Mouse (Mus musculus) MEL (cell line): ENCODE results near the gene Btbd11. TPM values are rescaled to one million over a fixed set of nuclear protein-coding genes. Genes with fewer than 3 reads are reported as not detected.

Experiments
- DNase-seq: peaks from one replicate; pipeline ENCODE4 v3.0.0; 2011; ENCODE audit warnings: low read depth, low spot score
- H3K27ac ChIP-seq: 2 replicates; pipeline ENCODE4 v1.5.1; 2012; ENCODE audit warnings: low read depth, mild to moderate bottlenecking, control low read depth, low read length, moderate library complexity; ENCODE audit not compliant: control insufficient read depth
- H3K27me3 ChIP-seq, 2 experiments: fragments of 150-350 bp in 1 of 2; sonication (generic) in 1 of 2; 2 replicates each; pipeline ENCODE4 v1.6.1; 2012; ENCODE audit warnings: low read length in 2 of 2, mild to moderate bottlenecking in 2 of 2, improper control_type of control experiment in 1 of 2, moderate library complexity in 1 of 2; ENCODE audit not compliant: insufficient read depth in 2 of 2, control insufficient read depth in 1 of 2
- H3K36me3 ChIP-seq, 2 experiments: 2 replicates each; pipeline ENCODE4 v1.6.1; 2012 to 2014; ENCODE audit warnings: low read length in 2 of 2, improper control_type of control experiment in 1 of 2, inconsistent platforms in 1 of 2, mild to moderate bottlenecking in 1 of 2; ENCODE audit not compliant: insufficient read depth in 2 of 2, control insufficient read depth in 1 of 2
- H3K4me1 ChIP-seq, 2 experiments: fragments of 150-350 bp in 1 of 2; sonication (generic) in 1 of 2; 2 replicates each; pipeline ENCODE4 v1.6.1; 2012; ENCODE audit warnings: low read length in 2 of 2, improper control_type of control experiment in 1 of 2, mild to moderate bottlenecking in 1 of 2; ENCODE audit not compliant: insufficient read depth in 2 of 2, control insufficient read depth in 1 of 2
- H3K4me3 ChIP-seq, 2 experiments: fragments of 150-350 bp in 1 of 2; sonication (generic) in 1 of 2; 2 replicates each; pipeline ENCODE4 v1.5.1; 2012; ENCODE audit warnings: low read depth in 2 of 2, low read length in 2 of 2, mild to moderate bottlenecking in 2 of 2, moderate library complexity in 2 of 2, control low read depth in 1 of 2, improper control_type of control experiment in 1 of 2; ENCODE audit not compliant: control insufficient read depth in 1 of 2, insufficient read depth in 1 of 2
- H3K79me2 ChIP-seq: 2 replicates; pipeline ENCODE4 v1.6.1; 2012; ENCODE audit warnings: mild to moderate bottlenecking, low read length, moderate library complexity; ENCODE audit not compliant: control insufficient read depth, poor library complexity, insufficient read depth
- H3K9ac ChIP-seq: 2 replicates; pipeline ENCODE4 v1.6.1; 2012; ENCODE audit warnings: low read depth, mild to moderate bottlenecking, control low read depth, low read length, moderate library complexity; ENCODE audit not compliant: control insufficient read depth, poor library complexity, severe bottlenecking
- H3K9me3 ChIP-seq: fragments of 150-350 bp; sonication (generic); replicated peaks from 2 replicates; pipeline ENCODE4 v1.6.1; 2012; ENCODE audit warnings: mild to moderate bottlenecking, low read length, improper control_type of control experiment, moderate library complexity; ENCODE audit not compliant: insufficient read depth
- BHLHE40 ChIP-seq: IDR thresholded peaks from 2 replicates; pipeline ENCODE4 v1.6.1; 2012; ENCODE audit warnings: low read depth, mild to moderate bottlenecking, inconsistent platforms, low read length, improper control_type of control experiment, borderline replicate concordance
- CTCF ChIP-seq, 3 experiments: IDR thresholded peaks in 2 of 3; conservative IDR thresholded peaks in 1 of 3; 2 replicates each; pipeline ENCODE4 v1.5.1; 2011 to 2012; ENCODE audit warnings: low read length in 3 of 3, low read depth in 2 of 3, mild to moderate bottlenecking in 2 of 3, improper control_type of control experiment in 1 of 3, inconsistent platforms in 1 of 3, mixed read lengths in 1 of 3, moderate library complexity in 1 of 3; ENCODE audit not compliant: control insufficient read depth in 1 of 3, insufficient read depth in 1 of 3, poor library complexity in 1 of 3, severe bottlenecking in 1 of 3
- E2F4 ChIP-seq: IDR thresholded peaks from 2 replicates; pipeline ENCODE4 v1.6.1; 2011; ENCODE audit warnings: low read depth, low read length, improper control_type of control experiment, borderline replicate concordance
- ELF1 ChIP-seq: IDR thresholded peaks from 2 replicates; pipeline ENCODE4 v1.6.1; 2014; ENCODE audit warnings: low read depth, mild to moderate bottlenecking, inconsistent platforms, low read length, improper control_type of control experiment, moderate library complexity
- EP300 ChIP-seq, 2 experiments: IDR thresholded peaks; 2 replicates each; pipeline ENCODE4 v1.6.1; 2011; ENCODE audit warnings: improper control_type of control experiment in 2 of 2, low read length in 2 of 2, low read depth in 1 of 2, mild to moderate bottlenecking in 1 of 2
- ETS1 ChIP-seq: IDR thresholded peaks from 2 replicates; pipeline ENCODE4 v1.6.1; 2012; ENCODE audit warnings: low read depth, mild to moderate bottlenecking, inconsistent platforms, low read length, improper control_type of control experiment, moderate library complexity
- GABPA ChIP-seq: IDR thresholded peaks from 2 replicates; pipeline ENCODE4 v1.6.1; 2012; ENCODE audit warnings: low read depth, mild to moderate bottlenecking, inconsistent platforms, low read length, improper control_type of control experiment, moderate library complexity
- GATA1 ChIP-seq: IDR thresholded peaks from 2 replicates; pipeline ENCODE4 v1.6.1; 2011; ENCODE audit warnings: low read depth, low read length, improper control_type of control experiment
- JUND ChIP-seq: IDR thresholded peaks from 2 replicates; pipeline ENCODE4 v1.6.1; 2011; ENCODE audit warnings: low read depth, mild to moderate bottlenecking, improper control_type of control experiment, low read length
- MAFK ChIP-seq: IDR thresholded peaks from 2 replicates; pipeline ENCODE4 v1.6.1; 2011; ENCODE audit warnings: low read depth, mild to moderate bottlenecking, low read length, improper control_type of control experiment, borderline replicate concordance
- MAX ChIP-seq: IDR thresholded peaks from 2 replicates; pipeline ENCODE4 v1.6.1; 2011; ENCODE audit warnings: low read length, improper control_type of control experiment
- MYC ChIP-seq: IDR thresholded peaks from 2 replicates; pipeline ENCODE4 v1.6.1; 2011; ENCODE audit warnings: low read depth, mild to moderate bottlenecking, low read length, improper control_type of control experiment, moderate library complexity
- NRF1 ChIP-seq: IDR thresholded peaks from 2 replicates; pipeline ENCODE4 v1.6.1; 2014; ENCODE audit warnings: low read depth, mild to moderate bottlenecking, inconsistent platforms, low read length, improper control_type of control experiment, moderate library complexity; ENCODE audit not compliant: poor library complexity, insufficient read depth, severe bottlenecking
- POLR2AphosphoS5 ChIP-seq: IDR thresholded peaks from 2 replicates; pipeline ENCODE4 v1.6.1; 2012; ENCODE audit warnings: low read depth, borderline replicate concordance, mild to moderate bottlenecking, inconsistent platforms, low read length, moderate library complexity, mixed read lengths
- RAD21 ChIP-seq: IDR thresholded peaks from 2 replicates; pipeline ENCODE4 v1.6.1; 2011; ENCODE audit warnings: mild to moderate bottlenecking, low read depth, low read length, improper control_type of control experiment
- RCOR1 ChIP-seq: IDR thresholded peaks from 2 replicates; pipeline ENCODE4 v1.6.1; 2012; ENCODE audit warnings: low read depth, mild to moderate bottlenecking, inconsistent platforms, low read length, improper control_type of control experiment
- SMC3 ChIP-seq: IDR thresholded peaks from 2 replicates; pipeline ENCODE4 v1.6.1; 2011; ENCODE audit warnings: low read depth, low read length, improper control_type of control experiment
- TBP ChIP-seq: IDR thresholded peaks from 2 replicates; pipeline ENCODE4 v1.8.0; 2011; ENCODE audit warnings: low read depth, low read length, improper control_type of control experiment
- TCF12 ChIP-seq: IDR thresholded peaks from 2 replicates; pipeline ENCODE4 v1.6.1; 2014; ENCODE audit warnings: low read depth, mild to moderate bottlenecking, inconsistent platforms, low read length, improper control_type of control experiment, moderate library complexity
- UBTF ChIP-seq: IDR thresholded peaks from 2 replicates; pipeline ENCODE4 v1.6.1; 2012; ENCODE audit warnings: low read depth, mild to moderate bottlenecking, inconsistent platforms, low read length, improper control_type of control experiment, moderate library complexity, borderline replicate concordance; ENCODE audit not compliant: insufficient read depth
- USF2 ChIP-seq, 2 experiments: IDR thresholded peaks; 2 replicates each; pipeline ENCODE4 v1.6.1; 2011 to 2012; ENCODE audit warnings: improper control_type of control experiment in 2 of 2, low read length in 2 of 2, borderline replicate concordance in 1 of 2, inconsistent platforms in 1 of 2, low read depth in 1 of 2, mild to moderate bottlenecking in 1 of 2; ENCODE audit not compliant: insufficient read depth in 1 of 2
- ZC3H11A ChIP-seq: IDR thresholded peaks from 2 replicates; pipeline ENCODE4 v1.6.1; 2012; ENCODE audit warnings: low read depth, mild to moderate bottlenecking, inconsistent platforms, low read length, improper control_type of control experiment
- polyA plus RNA-seq, 2 experiments: library from polyadenylated mRNA; stranded (reverse) in 1 of 2; unstranded in 1 of 2; fragments of >175 nt in 1 of 2; fragments of >200 nt in 1 of 2; gene quantifications; 2 replicates each; pipeline versions ENCODE4 v1.2.1 to v1.2.4; 2012; ENCODE audit warnings: low replicate concordance in 2 of 2, low read depth in 1 of 2; ENCODE audit not compliant: insufficient read length in 2 of 2, insufficient read depth in 1 of 2, missing spikeins in 1 of 2
- total RNA-seq: library from RNA; depleted of rRNA; stranded (reverse); fragments of 300-350 nt; gene quantifications from 2 replicates; pipeline ENCODE4 v1.2.3, GENCODE M21; 2012

The Btbd11 gene
- total and polyA plus RNA-seq, 3 experiments = not detected

DNA sequence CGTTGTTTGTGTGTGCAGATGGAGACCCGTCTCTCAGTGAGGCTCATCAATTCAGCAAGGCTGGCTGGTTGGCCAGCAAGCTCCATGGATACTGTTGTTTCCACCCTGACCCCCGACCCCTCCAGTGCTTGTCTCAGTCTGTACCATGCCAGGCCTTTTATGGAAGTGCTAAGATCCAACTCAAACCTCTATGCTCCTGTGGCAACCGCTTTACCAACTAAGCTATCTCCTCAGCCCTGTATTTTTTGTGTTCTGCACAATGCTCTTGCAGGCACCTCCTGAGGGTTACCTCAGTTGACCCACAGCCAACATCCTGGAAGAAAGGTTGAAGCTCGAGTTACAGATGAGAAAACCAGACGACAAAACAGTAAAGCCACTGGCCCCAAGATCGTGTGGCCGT lies 230.5 kb downstream of the Btbd11 start:
- Histone ChIP-seq H3K9me3 (no peaks in the 10 kb centered on the region), H3K4me3 (no peak overlapping the region), H3K27ac (no peak overlapping the region), H3K79me2 (no peaks in the 10 kb centered on the region), H3K36me3 (no peaks in the 10 kb centered on the region), H3K9ac (no peak overlapping the region), H3K4me1 (no peaks in the 10 kb centered on the region), H3K27me3 (no peaks in the 10 kb centered on the region)
- TF ChIP-seq GABPA = no peak
- TF ChIP-seq TBP = no peak
- no peak for TF ChIP-seq TCF12
- no peak for TF ChIP-seq ETS1
- no peak for TF ChIP-seq BHLHE40
- no peak for TF ChIP-seq NRF1
- no peak for TF ChIP-seq GATA1
- TF ChIP-seq MAFK = no peak
- no peak for TF ChIP-seq UBTF
- TF ChIP-seq SMC3 = no peak
- TF ChIP-seq ELF1 = no peak
- TF ChIP-seq POLR2AphosphoS5 = no peak
- TF ChIP-seq CTCF (IDR thresholded peaks at IDR 0.05 in 2 of 3, conservative IDR thresholded peaks at IDR 0.05 in 1 of 3; ENCODE audit: control insufficient read depth in 1 of 3, insufficient read depth in 1 of 3, low read depth in 2 of 3, low read length in 3 of 3, poor library complexity in 1 of 3, severe bottlenecking in 1 of 3) = no peak
- DNase-seq = no peak

DNA sequence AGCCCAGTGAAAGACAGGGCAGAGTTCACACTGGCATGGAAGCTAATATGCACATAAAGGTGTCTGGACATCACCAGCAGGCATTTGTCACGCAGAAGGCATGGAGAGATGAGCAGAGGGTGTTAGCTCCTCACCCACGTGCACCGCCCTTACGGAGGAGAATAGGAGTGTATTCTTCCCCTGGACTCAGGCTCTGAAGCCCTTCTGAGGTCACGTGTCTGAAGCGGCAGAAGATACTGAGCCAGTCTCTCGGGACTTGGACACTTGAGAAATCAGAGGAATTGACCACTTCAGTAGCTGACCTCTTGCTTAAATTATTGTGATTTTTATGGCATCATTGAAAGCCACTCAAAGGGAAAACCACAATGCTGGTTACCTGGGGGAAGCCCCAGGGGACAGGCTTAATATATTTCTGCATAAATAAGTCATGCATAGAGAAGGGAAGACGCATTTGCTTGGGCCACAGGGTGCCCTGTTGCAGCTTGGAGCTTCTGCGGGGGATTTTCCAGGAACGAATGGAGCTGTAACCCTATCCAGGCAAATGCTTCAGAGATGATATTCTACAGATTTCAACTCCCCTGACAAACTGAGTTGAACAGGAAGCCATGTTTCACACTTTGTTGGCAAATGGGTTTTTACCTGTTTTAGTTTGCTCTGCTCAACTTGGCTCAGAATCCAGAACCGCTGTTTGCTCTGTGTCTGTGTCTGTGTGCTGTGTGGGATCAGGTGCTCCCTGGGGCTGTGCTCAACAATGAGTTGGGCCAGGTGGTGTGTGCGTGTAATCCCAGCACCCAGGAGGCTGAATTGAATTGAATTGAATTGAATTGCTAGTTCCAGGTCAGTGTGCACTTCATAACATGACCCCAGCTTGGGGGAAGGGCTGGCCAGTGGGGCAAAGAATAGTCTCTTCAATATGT lies 231.1 kb downstream of the Btbd11 start:
- H3K27ac ChIP-seq = no peak overlapping the region
- H3K36me3 ChIP-seq = no peaks in the 10 kb centered on the region
- no peaks in the 10 kb centered on the region for H3K79me2 ChIP-seq
- no peak for TF ChIP-seq RCOR1
- no peak for TF ChIP-seq ELF1
- no peak for TF ChIP-seq E2F4
- TF ChIP-seq MYC = no peak
- no peak for TF ChIP-seq POLR2AphosphoS5
- TF ChIP-seq GABPA = no peak
- TF ChIP-seq EP300 (IDR thresholded peaks at IDR 0.05; ENCODE audit: low read depth in 1 of 2, low read length in 2 of 2) = no peak
- TF ChIP-seq JUND = no peak
- TF ChIP-seq MAX = no peak
- no peak for TF ChIP-seq ZC3H11A
- no peak for TF ChIP-seq USF2 (IDR thresholded peaks at IDR 0.05; ENCODE audit: borderline replicate concordance in 1 of 2, insufficient read depth in 1 of 2, low read depth in 1 of 2, low read length in 2 of 2)
- TF ChIP-seq BHLHE40 = no peak
- no peak for TF ChIP-seq RAD21
- TF ChIP-seq GATA1 = no peak
- DNase-seq = no peak
- H3K4me3 ChIP-seq = no peak overlapping the region
- H3K9me3 ChIP-seq = no peaks in the 10 kb centered on the region
- H3K4me1 ChIP-seq = no peaks in the 10 kb centered on the region
- no peaks in the 10 kb centered on the region for H3K27me3 ChIP-seq
- no peak overlapping the region for H3K9ac ChIP-seq
